Mouse (Mus musculus) cerebellum, adult 9-11 months (tissue): ENCODE results near the gene Grin2a.

ENCODE experiments used
- DNase-seq: peaks from one replicate; pipeline ENCODE4 v3.0.0; 2022

Gene Grin2a

GRCm38 (mm10) chr16:9857758-9858157 is 137.6 kb downstream of the Grin2a start:
- peak; percentile 62 for DNase-seq

GRCm38 (mm10) chr16:9851265-9851988 is 143.9 kb downstream of the Grin2a start:
- DNase-seq = peak; percentile 62

GRCm38 (mm10) chr16:9841496-9841895 is 153.9 kb downstream of the Grin2a start:
- DNase-seq = no peak

DNA sequence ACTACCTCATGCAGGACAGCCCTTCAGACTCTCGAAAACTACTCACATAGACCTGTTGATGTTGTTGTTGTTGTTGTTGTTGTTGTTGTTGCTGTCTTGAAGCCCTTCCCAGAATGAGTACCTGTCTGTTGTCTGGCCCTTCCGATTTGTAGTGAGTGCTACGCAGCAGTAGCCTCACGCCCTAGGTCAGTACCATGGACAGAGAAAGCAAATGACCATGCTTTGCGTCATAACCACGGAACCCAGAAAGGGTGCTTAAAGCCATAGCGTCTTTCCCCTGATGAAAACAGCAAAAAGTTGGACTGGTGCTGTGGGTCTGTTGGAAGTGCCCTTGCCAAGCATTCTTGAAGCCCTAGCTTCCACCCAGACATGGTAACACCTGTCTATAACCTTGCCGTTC is 158.8 kb downstream of the Grin2a start:
- no peak for DNase-seq

GRCm38 (mm10) chr16:9834236-9834635 is 161.1 kb downstream of the Grin2a start:
- DNase-seq = no peak

DNA sequence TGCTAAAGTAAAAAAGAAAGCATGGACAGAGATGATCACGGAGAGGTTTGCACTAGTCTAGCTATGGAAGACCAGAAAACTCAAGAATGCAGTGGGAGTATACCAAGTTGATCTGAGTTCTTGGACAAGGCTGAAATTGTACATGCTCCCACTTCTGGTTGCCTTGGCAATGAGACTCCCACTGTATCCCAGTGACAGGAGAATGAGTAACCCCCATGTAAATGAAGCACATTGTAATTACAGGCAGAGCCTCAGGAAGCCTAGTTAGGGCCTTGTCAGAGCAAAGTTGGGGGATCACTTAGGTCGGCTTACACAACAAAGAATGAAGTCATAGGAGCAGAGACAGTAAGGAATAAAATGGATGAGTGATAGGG is 170.3 kb downstream of the Grin2a start:
- DNase-seq = no peak

DNA sequence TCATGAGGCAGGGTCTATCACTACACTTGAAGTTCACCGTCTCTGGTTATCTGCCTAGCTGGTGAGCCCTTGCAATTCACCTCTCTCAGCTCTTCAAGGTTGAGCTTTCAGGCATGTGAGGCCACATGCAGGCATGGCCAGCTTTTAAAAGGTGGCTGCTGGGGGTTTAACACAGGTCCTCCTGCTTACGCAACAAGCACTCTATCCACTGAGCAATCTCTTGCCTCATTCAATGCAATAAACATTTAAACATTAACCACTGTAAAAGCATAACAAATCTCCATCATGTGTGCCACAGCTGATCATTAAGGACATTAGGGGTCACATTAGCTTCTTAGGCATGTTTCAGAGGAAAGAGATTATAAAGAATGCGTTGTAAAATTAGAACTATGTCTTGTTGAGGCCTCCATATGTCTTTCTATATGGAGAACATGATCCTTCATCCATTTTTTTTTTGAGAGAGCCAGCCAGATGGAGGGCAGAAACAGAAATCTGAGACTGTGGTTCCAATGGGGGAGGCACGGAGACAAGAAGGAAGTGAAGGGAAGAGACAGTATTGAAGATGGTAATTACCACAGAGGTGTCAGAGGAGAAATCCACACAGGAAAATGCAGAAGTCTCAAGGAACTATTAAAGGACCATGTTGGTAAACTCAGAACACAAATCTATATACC is 170.8 kb downstream of the Grin2a start:
- DNase-seq = no peak

- no peak for DNase-seq
Measured at GRCm38 (mm10) chr16:9823686-9824085, 171.7 kb downstream of the Grin2a start.

- DNase-seq = peak; percentile 80
Measured at GRCm38 (mm10) chr16:9819508-9819907, 175.9 kb downstream of the Grin2a start.

GRCm38 (mm10) chr16:9801338-9801737 is 194.0 kb downstream of the Grin2a start:
- DNase-seq = peak; percentile 36

GRCm38 (mm10) chr16:9800221-9800620 is 195.1 kb downstream of the Grin2a start:
- DNase-seq = no peak

DNA sequence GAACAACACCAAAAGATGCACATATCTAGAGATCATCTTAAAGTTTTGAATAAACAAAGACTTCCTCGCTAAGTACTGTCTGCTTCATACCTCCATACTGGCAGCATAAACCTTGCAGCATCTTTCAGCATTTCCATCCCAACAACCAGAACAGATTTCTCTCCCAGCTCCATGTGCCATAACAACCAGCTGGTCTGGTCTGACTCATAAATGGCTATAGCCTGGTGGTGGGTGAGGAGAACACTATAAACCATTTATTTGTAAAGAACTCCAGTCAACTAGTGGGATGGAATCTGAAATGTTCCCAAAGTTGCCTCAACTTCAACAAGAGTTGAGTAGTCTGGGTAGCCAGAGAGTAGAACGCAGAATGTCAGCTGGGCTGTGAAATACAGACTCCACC is 202.4 kb downstream of the Grin2a start:
- DNase-seq = no peak

- DNase-seq = no peak
Measured at GRCm38 (mm10) chr16:9786261-9786660, 209.1 kb downstream of the Grin2a start.

DNA sequence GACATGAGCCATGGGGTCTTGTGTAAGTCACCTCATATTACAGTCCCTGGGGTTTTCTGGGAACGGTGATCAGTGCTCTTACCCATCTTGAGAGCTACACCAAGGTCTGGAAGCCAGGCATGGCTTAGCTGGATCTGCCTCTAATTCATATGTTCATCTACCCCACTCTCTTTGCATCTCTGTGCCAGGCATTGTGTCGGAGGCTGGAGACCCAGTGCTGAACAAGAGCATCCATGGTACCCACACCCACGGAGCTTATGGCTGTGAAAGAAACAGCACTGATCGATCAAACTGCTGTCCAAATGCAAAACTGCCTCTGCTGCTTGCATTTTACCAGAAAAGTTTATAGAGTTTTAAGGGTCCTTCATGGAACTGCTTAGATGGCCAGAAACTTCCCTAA is 209.5 kb downstream of the Grin2a start:
- no peak for DNase-seq

DNA sequence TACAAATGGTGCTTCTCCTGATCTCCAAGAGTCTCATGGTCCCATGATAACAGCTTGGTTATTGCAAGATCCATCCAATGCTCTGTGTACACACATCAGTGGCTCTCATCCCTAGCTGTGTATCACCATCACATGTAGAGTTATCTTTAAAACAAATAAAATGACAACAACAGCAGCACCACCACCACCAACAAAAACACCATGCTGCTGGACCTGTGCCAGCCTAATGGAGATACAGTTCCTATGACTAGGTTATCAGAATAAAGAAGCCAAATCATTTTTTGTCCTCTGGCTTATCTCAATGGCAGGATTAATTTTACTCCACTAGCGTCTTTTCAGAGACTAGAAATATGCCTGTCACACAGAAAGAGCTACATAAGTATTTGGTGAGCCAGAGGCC is 226.4 kb downstream of the Grin2a start:
- DNase-seq = peak; percentile 33

DNA sequence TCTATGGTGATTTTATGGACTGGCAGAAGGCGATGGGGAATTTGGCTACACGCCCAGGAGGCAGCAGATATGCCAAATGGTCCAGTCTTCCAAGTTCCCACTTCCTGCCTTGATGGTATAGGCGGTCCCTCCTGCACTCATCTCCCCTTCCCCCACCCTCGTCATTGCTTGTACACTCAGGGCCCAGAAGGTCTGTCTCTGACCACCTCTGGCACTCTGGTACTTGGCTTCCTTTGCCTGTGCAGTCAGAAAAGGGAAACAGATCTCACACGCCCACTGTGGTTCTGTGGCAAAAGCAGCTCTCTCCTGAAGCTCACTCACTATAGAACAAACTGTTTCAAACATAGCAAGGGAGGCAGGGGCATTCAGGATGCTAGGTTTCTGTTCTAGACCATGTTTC is 227.0 kb downstream of the Grin2a start:
- peak; percentile 87 for DNase-seq

GRCm38 (mm10) chr16:9767946-9768345 is 227.4 kb downstream of the Grin2a start:
- DNase-seq = no peak

DNA sequence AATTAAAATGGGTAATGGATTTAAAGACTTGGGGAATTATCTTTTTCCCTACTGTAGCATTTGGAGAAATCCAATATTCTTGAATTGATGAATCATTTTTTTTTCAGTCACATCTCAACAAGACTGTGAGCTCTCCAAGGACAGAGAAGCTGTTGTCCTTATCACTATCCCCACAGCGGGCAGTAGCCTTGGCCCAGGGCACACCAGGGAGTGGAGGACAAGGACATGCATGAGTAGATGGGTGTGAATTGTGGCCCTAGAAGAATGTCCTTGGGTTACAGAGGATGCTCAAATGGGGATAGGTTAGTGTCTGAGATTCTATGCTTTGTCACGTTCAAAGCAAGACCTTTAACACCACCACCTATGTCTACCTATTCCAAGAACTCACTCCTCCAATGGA is 231.3 kb downstream of the Grin2a start:
- DNase-seq = no peak

- no peak for DNase-seq
Measured at GRCm38 (mm10) chr16:9760347-9760746, 235.0 kb downstream of the Grin2a start.

GRCm38 (mm10) chr16:9756849-9757248 is 238.5 kb downstream of the Grin2a start:
- no peak for DNase-seq

DNA sequence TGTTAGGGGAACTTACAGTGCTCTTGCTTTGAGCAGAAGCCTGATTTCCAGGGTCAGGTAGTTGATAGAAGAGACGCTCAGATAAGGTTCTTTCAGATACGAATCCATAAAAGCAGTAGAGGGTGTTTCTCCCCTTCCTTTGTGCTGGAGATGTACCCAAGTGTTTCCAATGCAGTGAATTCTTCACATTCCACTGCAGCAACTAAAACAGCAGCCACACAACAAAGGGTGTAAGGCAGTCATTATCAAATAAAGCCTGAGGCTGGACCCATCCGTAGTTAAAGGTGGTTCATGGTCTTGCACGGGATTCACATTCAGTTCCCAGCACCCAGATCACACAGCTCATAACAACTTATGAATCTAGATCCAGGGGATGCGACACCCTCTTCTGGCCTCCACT is 241.3 kb downstream of the Grin2a start:
- no peak for DNase-seq

GRCm38 (mm10) chr16:9753045-9753444 is 242.3 kb downstream of the Grin2a start:
- peak; percentile 89 for DNase-seq

DNA sequence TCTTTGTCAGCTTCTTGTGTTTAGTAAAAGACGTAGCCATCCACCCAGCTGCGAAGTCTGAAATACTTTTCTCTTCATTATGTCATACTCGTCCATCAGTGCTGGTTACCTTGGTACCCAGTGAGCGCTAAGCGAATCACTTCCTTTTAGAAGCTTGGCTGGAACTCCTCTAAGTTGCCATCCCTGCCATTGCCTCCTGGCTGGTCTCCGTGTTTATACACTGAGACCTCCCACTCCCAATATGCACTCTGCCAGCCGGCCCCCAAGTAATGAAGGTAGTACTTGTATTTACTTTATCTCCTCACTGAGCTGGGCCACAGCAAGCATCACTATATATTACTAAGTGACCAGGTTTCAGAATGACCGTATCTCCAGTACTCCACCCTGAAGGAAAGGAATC is 242.8 kb downstream of the Grin2a start:
- no peak for DNase-seq

DNA sequence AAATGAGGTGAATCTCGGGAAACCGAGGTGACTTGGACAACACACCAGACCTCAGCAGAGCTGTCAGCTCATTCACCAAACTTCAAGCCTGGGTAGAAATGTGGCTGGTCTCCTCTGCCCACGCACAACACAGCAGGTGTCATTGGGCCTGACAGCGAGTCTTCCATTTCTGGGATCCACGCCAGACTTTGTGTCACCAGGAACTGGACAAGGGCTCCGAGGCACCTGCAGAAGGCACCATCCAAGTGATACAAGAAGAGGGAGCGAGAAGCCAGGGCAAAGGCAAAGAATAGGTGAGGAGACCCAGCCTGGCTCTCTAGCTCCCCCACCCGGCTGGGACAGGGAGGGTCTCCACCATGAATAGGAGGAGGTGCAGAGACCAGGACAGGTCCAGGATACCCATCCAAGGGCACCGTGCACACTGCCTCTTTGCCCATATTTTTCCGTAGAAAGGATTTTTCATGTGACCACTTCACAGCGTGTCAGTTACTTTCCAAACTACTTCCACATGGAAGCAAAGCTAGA is 244.3 kb downstream of the Grin2a start:
- peak; percentile 98 for DNase-seq

DNA sequence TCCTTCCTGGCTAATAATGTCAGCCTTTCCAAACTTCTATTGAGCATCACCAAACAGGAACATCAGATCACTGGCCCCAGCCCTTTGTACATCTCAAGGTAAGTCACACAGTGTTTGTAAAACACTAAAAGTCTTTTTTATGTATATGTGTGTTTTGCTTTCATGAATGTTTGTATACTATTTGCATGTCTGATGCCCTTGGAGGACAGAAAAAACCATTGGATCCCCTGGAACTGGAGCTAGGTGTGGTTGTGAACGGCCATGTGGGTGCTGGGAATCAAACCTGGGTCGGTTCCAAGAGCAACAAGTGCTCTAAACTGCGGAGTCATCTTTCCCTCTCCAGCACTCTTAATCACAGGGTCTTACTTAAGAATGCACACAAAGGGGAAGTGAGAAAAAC is 245.7 kb downstream of the Grin2a start:
- no peak for DNase-seq
